7 mouse cellular contexts compared by ENCODE assay signal in genomic region chr10:20148130-20148772, GRCm38 (mm10). TPM values are rescaled to one million over a fixed set of nuclear protein-coding genes. Genes with fewer than 3 reads are reported as not detected.
A peak's percentile ranks its signal among the peaks of the same experiment; 100 is the strongest.
DNase-seq lines count a peak whose midpoint lies in the region; ATAC-seq lines count a peak whose summit lies in the region.

Gene Map7, plus strand, starts transcription at chr10:20148471.

- H3K9me3 ChIP-seq in embryonic facial prominence, embryonic 12.5 days = no peaks in the 10 kb centered on the region

- peak; percentile 17 for DNase-seq in CD4-positive helper T cell, adult 2 months (ENCODE audit: low read depth, low spot score)
- DNase-seq in CD4-positive, CD25-positive, alpha-beta regulatory T cell, adult 2 months (ENCODE audit: low read depth, low spot score) = peak; percentile 6
- DNase-seq in heart, postnatal 14 days = no peak
- DNase-seq in left cerebral cortex, postnatal 10 days (ENCODE audit: extremely low spot score in 1 of 2, low spot score in 2 of 2) = peak; percentile 34 to 53
- peak; percentile 45 for DNase-seq in neural tube, embryonic 10.5 days (ENCODE audit: extremely low spot score, low spot score)
- no peak for DNase-seq in MN1 (ENCODE audit: low spot score)

- intact Hi-C loops in heart, postnatal 14 days (cut with DNase I) = no loop called here
- intact Hi-C loops in left cerebral cortex, postnatal 10 days (cut with DNase I) = no loop called here

- no peak within 1 kb of the TSS for H3K27ac ChIP-seq in embryonic facial prominence, embryonic 12.5 days

- peak within 1 kb of the TSS; percentile 57 for H3K9ac ChIP-seq in embryonic facial prominence, embryonic 12.5 days

- ATAC-seq in embryonic facial prominence, embryonic 12.5 days (ENCODE audit: insufficient number of reproducible peaks, insufficient read depth, low FRiP score, low TSS enrichment) = no peak

- H3K4me3 ChIP-seq in embryonic facial prominence, embryonic 12.5 days = peak within 1 kb of the TSS; percentile 73

- peaks cover 37% of the 10 kb centered on the region for H3K27me3 ChIP-seq in embryonic facial prominence, embryonic 12.5 days

- 5% methylated on average over 51 of the region's 51 CpGs for WGBS in embryonic facial prominence, embryonic 12.5 days

- H3K4me2 ChIP-seq in embryonic facial prominence, embryonic 12.5 days (replicated peaks) = peak within 1 kb of the TSS; percentile 97

- H3K4me1 ChIP-seq in embryonic facial prominence, embryonic 12.5 days = no peaks in the 10 kb centered on the region

- H3K36me3 ChIP-seq in embryonic facial prominence, embryonic 12.5 days = no peaks in the 10 kb centered on the region

RNA-seq across cellular contexts. Expression of gene Map7, which starts in this region (rescaled TPM):
- 7.9 and 11.5 TPM in 2 replicates for polyA plus RNA-seq in embryonic facial prominence, embryonic 12.5 days (2016; fragmentation: Nextera tagmentation; extraction: Ambion mirVana)
- total RNA-seq in heart, postnatal 14 days (2021) = 10 to 100 TPM; 17.4 to 20.9 TPM
- 10 to 100 TPM; 47.0 to 52.5 TPM for total RNA-seq in left cerebral cortex, postnatal 10 days (2021)

Comparison
In these comparisons a context has a peak if more than half of its experiments do, and no peak if none do; other contexts are left out.
1. DNase-seq: peak in CD4-positive helper T cell, adult 2 months (single experiment), CD4-positive, CD25-positive, alpha-beta regulatory T cell, adult 2 months (single experiment), left cerebral cortex, postnatal 10 days (2 of 2) and neural tube, embryonic 10.5 days (single experiment); none in heart, postnatal 14 days (0 of 2) and MN1 (single experiment).